Mouse (Mus musculus): ENCODE measurements around the gene Vmn1r130.
"Not testable (repeated sequence)": the region's sequence is repeated elsewhere in the genome, so short reads cannot be mapped to it uniquely, and the experiment has no call there.

The Vmn1r130 gene

DNA sequence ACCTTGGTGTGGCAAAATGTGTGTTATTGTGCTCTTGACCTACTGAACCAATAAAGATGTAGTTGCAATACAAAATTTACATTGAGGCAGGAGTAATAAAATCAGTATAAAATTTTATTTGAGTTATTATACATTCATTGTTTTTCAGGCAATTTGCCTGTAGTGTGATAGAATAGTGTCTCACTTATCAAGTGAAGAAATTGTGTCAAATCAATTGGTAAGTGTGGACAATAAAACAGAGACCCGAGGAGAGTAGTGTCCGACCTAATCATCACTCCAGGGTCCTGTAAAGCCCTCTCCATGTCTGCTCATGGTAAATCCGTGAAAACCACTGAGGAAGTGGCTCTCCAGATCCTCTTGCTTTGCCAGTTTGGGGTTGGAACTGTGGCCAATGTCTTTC is at the start of gene Vmn1r130:
Gene Vmn1r130 (plus strand): TSS at position 301 of the 400 bp plus-strand sequence.
- DNase-seq (ENCODE audit: low read depth, low spot score) = not testable (repeated sequence)

DNA sequence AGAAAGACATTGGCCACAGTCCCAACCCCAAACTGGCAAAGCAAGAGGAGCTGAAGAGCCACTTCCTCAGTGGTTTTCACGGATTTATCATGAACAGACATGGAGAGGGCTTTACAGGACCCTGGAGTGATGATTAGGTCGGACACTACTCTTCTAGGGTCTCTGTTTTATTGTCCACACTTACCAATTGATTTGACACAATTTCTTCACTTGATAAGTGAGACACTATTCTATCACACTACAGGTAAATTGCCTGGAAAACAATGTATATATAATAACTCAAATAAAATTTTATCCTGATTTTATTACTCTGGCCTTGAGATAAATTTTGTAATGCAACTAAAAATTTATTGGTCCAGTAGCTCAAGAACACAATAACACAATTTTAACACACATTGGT is 34.4 kb downstream of the Vmn1r130 start, which contains the start of gene Vmn1r131:
Gene Vmn1r131 (minus strand): TSS at position 101 of the 400 bp plus-strand sequence.
- not testable (repeated sequence) for DNase-seq (ENCODE audit: low read depth, low spot score)
